Mouse (Mus musculus): ENCODE measurements around the gene Kmt2e.

DNA sequence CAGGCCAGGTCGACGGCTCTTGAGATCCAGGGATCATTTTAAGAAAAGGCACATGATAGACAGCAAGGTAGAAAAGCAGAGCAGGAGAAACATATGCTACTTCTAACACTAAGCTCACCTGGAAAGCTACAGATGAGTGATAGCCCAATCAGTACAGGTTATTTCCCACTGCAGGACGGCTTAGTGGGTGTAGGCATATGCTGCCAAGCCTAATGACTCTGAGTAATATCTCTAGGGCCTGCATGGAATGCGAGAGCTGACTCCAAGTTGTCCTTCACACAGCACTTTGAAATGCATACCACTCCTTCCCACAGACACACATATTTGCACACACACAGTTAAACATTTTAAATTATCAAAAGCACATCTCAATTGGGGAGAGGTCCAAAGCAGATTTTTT is 55.0 kb downstream of the Kmt2e start:
- TF ChIP-seq CTCF (IDR thresholded peaks at IDR 0.05; ENCODE audit: low read depth, low read length) (no peak), EP300 (IDR thresholded peaks at IDR 0.05; ENCODE audit: insufficient read depth, low read depth, low read length) (no peak)
